Mouse (Mus musculus) liver, embryonic 13.5 days (tissue): ENCODE results near the gene Pgap3. TPM values are rescaled to one million over a fixed set of nuclear protein-coding genes. Genes with fewer than 3 reads are reported as not detected.

Experiments
- ATAC-seq: fragments of 200-750 bp; cut with Nextera tagmentation; 2 replicates; pipeline ENCODE4 v1.8.0; 2017; ENCODE audit warnings: low read depth, mild to moderate bottlenecking, moderate number of reproducible peaks, moderate library complexity
- DNase-seq: peaks from one replicate; pipeline ENCODE4 v3.0.0; 2022
- H3K27ac ChIP-seq: fragments of 300-500 bp; sonication (generic); 2 replicates; pipeline ENCODE4 v1.5.1; 2015; ENCODE audit warnings: moderate library complexity, mild to moderate bottlenecking, inconsistent platforms
- H3K27me3 ChIP-seq: fragments of 300-500 bp; sonication (generic); 2 replicates; pipeline ENCODE4 v1.6.1; 2015; ENCODE audit warnings: mild to moderate bottlenecking, inconsistent platforms
- H3K36me3 ChIP-seq: fragments of 300-500 bp; sonication (generic); 2 replicates; pipeline ENCODE4 v1.6.1; 2015; ENCODE audit warnings: mild to moderate bottlenecking, inconsistent platforms
- H3K4me1 ChIP-seq: fragments of 300-500 bp; sonication (generic); replicated peaks from 2 replicates; pipeline ENCODE4 v1.6.1; 2015; ENCODE audit warnings: inconsistent platforms
- H3K4me2 ChIP-seq: fragments of 300-500 bp; sonication (generic); 2 replicates; pipeline ENCODE4 v1.6.1; 2015; ENCODE audit warnings: inconsistent platforms, mild to moderate bottlenecking, moderate library complexity
- H3K4me3 ChIP-seq: fragments of 300-500 bp; sonication (generic); replicated peaks from 2 replicates; pipeline ENCODE4 v1.5.1; 2015; ENCODE audit warnings: mild to moderate bottlenecking, inconsistent platforms
- H3K9ac ChIP-seq: fragments of 300-500 bp; sonication (generic); 2 replicates; pipeline ENCODE4 v1.6.1; 2015; ENCODE audit warnings: mild to moderate bottlenecking, inconsistent platforms
- H3K9me3 ChIP-seq: fragments of 300-500 bp; sonication (generic); replicated peaks from 2 replicates; pipeline ENCODE4 v1.6.1; 2016; ENCODE audit warnings: inconsistent platforms
- WGBS: fragments of 180-500 bp; shearing (Covaris S2); methylation state at CpG from one replicate; pipeline ENCODE4 v1.1.7; 2015; ENCODE audit not compliant: insufficient replicate concordance; 5-methylcytosine and 5-hydroxymethylcytosine counted together
- polyA plus RNA-seq: library from polyadenylated mRNA; unstranded; fragments of >200 nt; fragmentation: Nextera tagmentation; extraction: Ambion mirVana; gene quantifications from 2 replicates; pipeline ENCODE4 v1.2.1, GENCODE M21; 2015

Gene Pgap3
- polyA plus RNA-seq, 1 experiment from 2014 or later: 3.1 TPM

GRCm38 (mm10) chr11:98437441-98437840 is 37.2 kb upstream of the Pgap3 start:
- Histone ChIP-seq H3K27ac (no peak overlapping the region), H3K27me3 (no peaks in the 10 kb centered on the region), H3K9me3 (no peaks in the 10 kb centered on the region), H3K4me3 (no peak overlapping the region), H3K36me3 (0 out of 2 replicates have a peak, but pooled peaks cover 5% of the 10 kb centered on the region), H3K9ac (no peak overlapping the region), H3K4me2 (peak overlapping the region; percentile 88), H3K4me1 (peaks cover 15% of the 10 kb centered on the region)
- no peak for ATAC-seq
- no peak for DNase-seq
- WGBS: 80% methylated on average over 6 of the region's 6 CpGs

DNA sequence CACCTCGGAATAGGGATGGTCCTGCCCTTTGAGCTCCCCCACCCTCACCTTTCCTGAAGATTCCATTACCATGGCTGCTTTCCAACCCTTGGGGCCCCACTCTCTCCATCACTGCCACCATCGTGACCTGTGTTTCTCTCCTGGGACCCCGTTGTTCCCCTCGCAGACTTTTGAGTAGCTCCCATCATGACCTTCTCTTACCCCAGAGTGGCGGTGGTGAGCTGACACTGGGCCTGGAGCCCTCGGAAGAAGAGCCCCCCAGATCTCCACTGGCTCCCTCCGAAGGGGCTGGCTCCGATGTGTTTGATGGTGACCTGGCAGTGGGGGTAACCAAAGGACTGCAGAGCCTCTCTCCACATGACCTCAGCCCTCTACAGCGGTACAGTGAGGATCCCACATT is 35.4 kb upstream of the Pgap3 start:
- Histone ChIP-seq H3K9ac (no peak overlapping the region), H3K4me1 (peaks cover 15% of the 10 kb centered on the region), H3K27me3 (no peaks in the 10 kb centered on the region), H3K27ac (no peak overlapping the region), H3K4me2 (no peak overlapping the region), H3K9me3 (no peaks in the 10 kb centered on the region), H3K36me3 (0 out of 2 replicates have a peak, but pooled peaks cover 5% of the 10 kb centered on the region), H3K4me3 (no peak overlapping the region)
- WGBS: 80% methylated on average over 9 of the region's 9 CpGs
- no peak for ATAC-seq
- DNase-seq: no peak

GRCm38 (mm10) chr11:98431743-98432502 is 31.6 kb upstream of the Pgap3 start:
- Histone ChIP-seq H3K27ac (no peak overlapping the region), H3K4me1 (no peaks in the 10 kb centered on the region), H3K9ac (no peak overlapping the region), H3K27me3 (no peaks in the 10 kb centered on the region), H3K9me3 (no peaks in the 10 kb centered on the region), H3K4me3 (no peak overlapping the region), H3K36me3 (0 out of 2 replicates have a peak, but pooled peaks cover 5% of the 10 kb centered on the region), H3K4me2 (no peak overlapping the region)
- no peak for ATAC-seq
- DNase-seq: no peak
- 52% methylated on average over 9 of the region's 9 CpGs for WGBS

DNA sequence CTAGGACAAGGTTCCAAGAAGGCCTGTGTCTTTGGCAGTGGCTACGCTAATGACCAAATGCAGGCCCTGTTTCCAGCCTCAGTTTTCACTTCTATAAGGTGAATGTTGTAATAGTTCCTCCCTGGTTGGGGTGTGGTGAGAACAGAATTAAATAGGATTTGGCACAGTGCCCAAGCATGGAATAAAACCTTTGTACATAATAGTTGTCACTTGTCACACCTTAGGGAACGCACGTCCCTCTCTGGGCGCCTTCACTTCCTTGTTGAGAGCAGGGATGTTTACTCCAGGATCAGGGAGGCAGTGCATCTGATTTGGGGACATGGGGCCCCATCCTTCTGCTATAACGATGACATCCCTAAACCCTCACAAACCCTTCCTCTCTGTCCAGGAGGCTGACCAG is 28.1 kb upstream of the Pgap3 start:
- H3K36me3 ChIP-seq: no peaks in the 10 kb centered on the region
- H3K9me3 ChIP-seq: no peaks in the 10 kb centered on the region
- DNase-seq: no peak
- ATAC-seq: no peak
- no peak overlapping the region for H3K9ac ChIP-seq
- no peaks in the 10 kb centered on the region for H3K27me3 ChIP-seq
- 60% methylated on average over 5 of the region's 5 CpGs for WGBS
- H3K4me2 ChIP-seq: no peak overlapping the region
- no peaks in the 10 kb centered on the region for H3K4me1 ChIP-seq
- H3K4me3 ChIP-seq: no peak overlapping the region
- no peak overlapping the region for H3K27ac ChIP-seq

- no peak for ATAC-seq
- Histone ChIP-seq H3K4me2 (no peak overlapping the region), H3K9me3 (no peaks in the 10 kb centered on the region), H3K27ac (no peak overlapping the region), H3K4me1 (no peaks in the 10 kb centered on the region), H3K36me3 (no peaks in the 10 kb centered on the region), H3K9ac (no peak overlapping the region), H3K4me3 (no peak overlapping the region), H3K27me3 (0 out of 2 replicates have a peak, but pooled peaks cover 2% of the 10 kb centered on the region)
- WGBS: 83% methylated on average over 7 of the region's 7 CpGs
- DNase-seq: no peak
Measured at GRCm38 (mm10) chr11:98426592-98426991, 26.3 kb upstream of the Pgap3 start.

GRCm38 (mm10) chr11:98418939-98419547 is 18.8 kb upstream of the Pgap3 start:
- Histone ChIP-seq H3K4me3 (no peak overlapping the region), H3K9ac (no peak overlapping the region), H3K27ac (no peak overlapping the region), H3K27me3 (peaks cover 30% of the 10 kb centered on the region), H3K4me2 (no peak overlapping the region), H3K4me1 (peaks cover 4% of the 10 kb centered on the region; the same call in 1 of the 2 replicates), H3K36me3 (no peaks in the 10 kb centered on the region), H3K9me3 (no peaks in the 10 kb centered on the region)
- no peak for ATAC-seq
- DNase-seq: no peak
- 68% methylated on average over 10 of the region's 10 CpGs for WGBS

DNA sequence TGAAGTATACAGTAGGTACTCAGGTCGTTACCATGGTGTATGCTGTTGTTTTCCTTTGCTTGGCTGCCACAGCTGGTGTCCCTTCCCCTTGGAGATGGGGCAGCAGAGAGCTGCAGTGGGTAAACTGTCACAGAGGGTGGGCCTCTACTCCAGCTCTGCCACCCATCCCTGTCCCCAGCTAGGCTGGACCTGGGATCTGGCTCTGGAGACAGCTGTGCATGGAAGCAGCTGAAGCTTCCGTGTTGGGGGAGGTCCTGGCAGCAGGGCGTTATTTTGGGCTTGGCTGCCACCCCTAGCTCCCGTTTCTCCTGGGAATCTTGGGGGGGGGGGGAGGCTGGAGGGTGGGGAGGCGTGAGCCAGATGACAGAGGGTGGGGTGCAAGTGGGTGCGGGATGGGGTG is 18.0 kb upstream of the Pgap3 start:
- 56% methylated on average over 5 of the region's 6 CpGs for WGBS
- DNase-seq (no peak), ATAC-seq (no peak)
- Histone ChIP-seq H3K9me3 (no peaks in the 10 kb centered on the region), H3K27me3 (peaks cover 38% of the 10 kb centered on the region), H3K4me2 (no peak overlapping the region), H3K4me3 (no peak overlapping the region), H3K27ac (no peak overlapping the region), H3K9ac (no peak overlapping the region), H3K4me1 (peaks cover 6% of the 10 kb centered on the region), H3K36me3 (no peaks in the 10 kb centered on the region)

DNA sequence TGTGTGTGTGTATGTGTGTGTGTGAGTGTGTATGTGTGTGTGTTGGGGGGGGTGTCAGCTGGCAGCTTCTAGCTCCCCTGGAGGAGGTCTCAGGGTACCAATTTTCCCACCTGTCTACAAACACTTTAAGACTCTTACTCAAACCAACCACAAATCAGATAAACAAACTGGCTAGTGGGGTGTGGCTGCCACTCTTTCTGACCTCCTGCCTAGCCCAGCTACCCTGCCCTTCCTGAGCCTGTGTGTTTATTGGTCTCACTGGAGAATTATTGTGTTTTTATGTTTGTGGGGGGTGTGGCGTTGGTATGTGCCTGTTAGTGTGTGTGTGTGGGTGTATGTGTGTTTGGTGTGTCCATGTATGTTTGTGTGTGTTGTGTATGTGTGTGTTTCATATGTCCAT is 16.8 kb upstream of the Pgap3 start:
- Histone ChIP-seq H3K4me2 (no peak overlapping the region), H3K9ac (no peak overlapping the region), H3K9me3 (no peaks in the 10 kb centered on the region), H3K36me3 (no peaks in the 10 kb centered on the region), H3K4me3 (no peak overlapping the region), H3K4me1 (peaks cover 6% of the 10 kb centered on the region), H3K27ac (no peak overlapping the region), H3K27me3 (peaks cover 50% of the 10 kb centered on the region)
- DNase-seq (no peak), ATAC-seq (no peak)
- WGBS: 57% methylated on average over 1 of the region's 1 CpGs

GRCm38 (mm10) chr11:98414162-98414561 is 13.9 kb upstream of the Pgap3 start:
- Histone ChIP-seq H3K9me3 (no peaks in the 10 kb centered on the region), H3K4me2 (0 out of 2 replicates have a peak overlapping the region, but pooled peaks have one; percentile 56), H3K4me3 (no peak overlapping the region), H3K27ac (no peak overlapping the region), H3K36me3 (no peaks in the 10 kb centered on the region), H3K9ac (no peak overlapping the region), H3K27me3 (peaks cover 74% of the 10 kb centered on the region), H3K4me1 (peaks cover 10% of the 10 kb centered on the region)
- WGBS: 23% methylated on average over 2 of the region's 2 CpGs
- ATAC-seq (no peak), DNase-seq (no peak)

GRCm38 (mm10) chr11:98413731-98414130 is 13.4 kb upstream of the Pgap3 start:
- peak overlapping the region; percentile 62; the same call in 1 of the 2 replicates for H3K4me3 ChIP-seq
- WGBS: 29% methylated on average over 7 of the region's 7 CpGs
- no peak for ATAC-seq
- H3K4me1 ChIP-seq: peaks cover 14% of the 10 kb centered on the region
- H3K9ac ChIP-seq: no peak overlapping the region
- H3K27ac ChIP-seq: no peak overlapping the region
- DNase-seq: no peak
- H3K36me3 ChIP-seq: no peaks in the 10 kb centered on the region
- no peaks in the 10 kb centered on the region for H3K9me3 ChIP-seq
- H3K4me2 ChIP-seq: peak overlapping the region; percentile 56
- H3K27me3 ChIP-seq: peaks cover 77% of the 10 kb centered on the region

GRCm38 (mm10) chr11:98412797-98413301 is 12.6 kb upstream of the Pgap3 start:
- Histone ChIP-seq H3K27me3 (peaks cover 77% of the 10 kb centered on the region), H3K36me3 (no peaks in the 10 kb centered on the region), H3K4me1 (peaks cover 15% of the 10 kb centered on the region), H3K9ac (peak overlapping the region; percentile 64), H3K4me3 (peak overlapping the region; percentile 62), H3K9me3 (no peaks in the 10 kb centered on the region), H3K4me2 (peak overlapping the region; percentile 56), H3K27ac (peak overlapping the region; percentile 39; the same call in 1 of the 2 replicates)
- WGBS: 2% methylated on average over 40 of the region's 40 CpGs
- DNase-seq (no peak), ATAC-seq (no peak)
